Mouse (Mus musculus): ENCODE results near the gene Rmi1. TPM values are rescaled to one million over a fixed set of nuclear protein-coding genes. Genes with fewer than 3 reads are reported as not detected.
"Not testable (repeated sequence)": the region's sequence is repeated elsewhere in the genome, so short reads cannot be mapped to it uniquely, and the experiment has no call there.

The Rmi1 gene
- total and polyA plus RNA-seq, 3 experiments: 15.5 to 21.4 TPM; not detected in 1

DNA sequence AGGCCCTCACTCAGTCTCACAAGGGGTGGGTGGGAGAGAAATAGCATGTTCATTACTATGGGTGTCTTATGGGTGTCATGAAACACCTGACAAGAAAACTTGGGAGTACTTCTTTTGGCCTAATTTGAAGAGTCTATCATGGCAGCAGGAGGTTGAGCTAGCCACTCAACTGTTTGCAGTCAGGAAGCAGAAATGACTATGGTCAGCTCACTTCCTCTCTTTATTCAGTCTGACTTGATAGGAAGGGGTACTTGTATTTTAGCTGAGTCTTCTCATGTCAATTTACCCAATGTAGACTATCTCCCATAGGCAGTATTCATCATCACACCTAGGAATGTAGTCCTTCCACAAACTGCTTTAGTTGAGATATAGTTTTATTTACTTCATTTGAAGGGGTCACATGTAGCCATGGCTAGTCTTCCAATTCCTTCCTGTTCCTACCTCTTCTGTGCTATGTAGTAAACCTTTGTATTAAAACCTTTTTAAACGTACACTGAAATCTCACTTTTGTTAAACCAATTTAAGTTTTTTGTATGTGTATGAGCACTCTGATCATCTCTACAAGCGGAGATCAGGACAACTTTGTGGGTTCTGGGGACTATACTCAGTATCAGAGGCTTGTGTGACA, 12.6 kb upstream of the Rmi1 start (continued):
- TF ChIP-seq EP300 (IDR thresholded peaks at IDR 0.05; ENCODE audit: low read depth in 1 of 2, low read length in 2 of 2): peak in 1 of 2 experiments; percentile 17; a peak in 1 of 4 replicates
- TF ChIP-seq CHD1 (IDR thresholded peaks at IDR 0.05; ENCODE audit: low read depth, low read length): no peak
- 0 out of 2 replicates have a peak, but pooled peaks have one; percentile 41 for TF ChIP-seq E2F4 (IDR thresholded peaks at IDR 0.05; ENCODE audit: borderline replicate concordance, low read depth, low read length)
- peak; percentile 35 for TF ChIP-seq ZMIZ1 (IDR thresholded peaks at IDR 0.05; ENCODE audit: low read depth, low read length)
- no peak for TF ChIP-seq TBP (IDR thresholded peaks at IDR 0.05; ENCODE audit: low read depth, low read length)
- TF ChIP-seq USF1 (IDR thresholded peaks at IDR 0.05; ENCODE audit: low read depth, low read length): no peak
- no peak for TF ChIP-seq ZC3H11A (IDR thresholded peaks at IDR 0.05; ENCODE audit: low read depth, low read length)

DNA sequence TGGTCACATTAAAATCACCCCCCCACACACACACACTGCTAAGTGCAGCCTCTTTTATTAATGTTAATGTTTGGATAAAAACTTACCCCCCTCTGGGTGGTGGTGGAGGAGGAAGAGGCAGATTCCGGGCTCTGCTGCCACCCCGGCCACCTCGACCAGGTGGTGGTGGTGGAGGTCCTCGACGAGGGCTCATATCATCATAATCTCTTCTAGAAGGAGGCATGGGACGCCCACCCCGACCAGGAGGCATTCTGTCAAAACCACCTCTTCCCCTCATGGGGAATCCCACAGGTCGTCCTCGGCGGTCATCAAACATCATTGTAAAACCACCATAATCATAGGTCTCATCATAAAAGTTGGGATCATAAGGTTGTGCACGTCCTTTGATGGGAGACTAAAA, 7.7 kb upstream of the Rmi1 start:
- H3K4me3 ChIP-seq (ENCODE audit: control insufficient read depth in 1 of 2, insufficient read depth in 1 of 2, low read depth in 2 of 2, low read length in 2 of 2); H3K27me3 ChIP-seq (ENCODE audit: control insufficient read depth in 1 of 2, insufficient read depth in 2 of 2, low read length in 2 of 2); H3K9me3 ChIP-seq (replicated peaks; ENCODE audit: insufficient read depth, low read length); H3K27ac ChIP-seq (ENCODE audit: control insufficient read depth, low read depth, low read length); H3K9ac ChIP-seq (ENCODE audit: control insufficient read depth, low read depth, low read length, poor library complexity, severe bottlenecking); H3K4me1 ChIP-seq (ENCODE audit: control insufficient read depth in 1 of 2, insufficient read depth in 2 of 2, low read length in 2 of 2); DNase-seq (ENCODE audit: low read depth, low spot score): not testable (repeated sequence)
- Histone ChIP-seq H3K36me3 (ENCODE audit: control insufficient read depth in 1 of 2, insufficient read depth in 2 of 2, low read length in 2 of 2) (peaks cover 42 to 82% of the 10 kb centered on the region in 2 experiments), H3K79me2 (ENCODE audit: control insufficient read depth, insufficient read depth, low read length, poor library complexity) (peaks cover 16% of the 10 kb centered on the region)

DNA sequence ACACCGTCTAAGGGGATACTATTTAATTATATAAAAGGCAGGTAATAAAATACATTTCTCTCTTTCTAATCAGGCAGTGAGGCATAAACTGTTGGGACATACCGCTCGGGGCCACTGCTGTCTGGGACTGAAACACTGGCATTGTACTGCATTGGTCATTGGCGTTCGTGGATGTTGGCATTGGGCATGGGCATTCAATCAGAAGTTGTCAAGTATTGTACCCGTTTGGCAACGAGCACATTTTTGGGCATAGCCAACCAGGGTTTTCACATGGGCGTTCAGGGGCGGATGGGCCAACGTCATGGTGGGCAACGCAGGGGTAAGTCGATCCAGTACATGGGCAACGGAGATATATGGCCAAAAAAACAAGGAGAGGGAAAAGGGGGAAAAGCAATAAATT, 4.4 kb upstream of the Rmi1 start:
- Histone ChIP-seq H3K4me3 (ENCODE audit: control insufficient read depth in 1 of 2, insufficient read depth in 1 of 2, low read depth in 2 of 2, low read length in 2 of 2) (no peak overlapping the region), H3K9ac (ENCODE audit: control insufficient read depth, low read depth, low read length, poor library complexity, severe bottlenecking) (no peak overlapping the region), H3K27me3 (ENCODE audit: control insufficient read depth in 1 of 2, insufficient read depth in 2 of 2, low read length in 2 of 2) (no peaks in the 10 kb centered on the region), H3K36me3 (ENCODE audit: control insufficient read depth in 1 of 2, insufficient read depth in 2 of 2, low read length in 2 of 2) (peaks cover 40 to 69% of the 10 kb centered on the region in 2 experiments), H3K4me1 (ENCODE audit: control insufficient read depth in 1 of 2, insufficient read depth in 2 of 2, low read length in 2 of 2) (peaks cover 0 to 3% of the 10 kb centered on the region in 2 experiments; a peak in 3 of 4 replicates), H3K9me3 (replicated peaks; ENCODE audit: insufficient read depth, low read length) (no peaks in the 10 kb centered on the region), H3K27ac (ENCODE audit: control insufficient read depth, low read depth, low read length) (no peak overlapping the region), H3K79me2 (ENCODE audit: control insufficient read depth, insufficient read depth, low read length, poor library complexity) (peaks cover 44% of the 10 kb centered on the region)
- TF ChIP-seq POLR2A (IDR thresholded peaks at IDR 0.05; ENCODE audit: control insufficient read depth in 1 of 2, insufficient read depth in 1 of 2, low read depth in 1 of 2, low read length in 2 of 2, poor library complexity in 1 of 2): peak in 1 of 2 experiments; percentile 43; a peak in 1 of 4 replicates
- no peak for TF ChIP-seq ZMIZ1 (IDR thresholded peaks at IDR 0.05; ENCODE audit: low read depth, low read length)
- DNase-seq (ENCODE audit: low read depth, low spot score): no peak

DNA sequence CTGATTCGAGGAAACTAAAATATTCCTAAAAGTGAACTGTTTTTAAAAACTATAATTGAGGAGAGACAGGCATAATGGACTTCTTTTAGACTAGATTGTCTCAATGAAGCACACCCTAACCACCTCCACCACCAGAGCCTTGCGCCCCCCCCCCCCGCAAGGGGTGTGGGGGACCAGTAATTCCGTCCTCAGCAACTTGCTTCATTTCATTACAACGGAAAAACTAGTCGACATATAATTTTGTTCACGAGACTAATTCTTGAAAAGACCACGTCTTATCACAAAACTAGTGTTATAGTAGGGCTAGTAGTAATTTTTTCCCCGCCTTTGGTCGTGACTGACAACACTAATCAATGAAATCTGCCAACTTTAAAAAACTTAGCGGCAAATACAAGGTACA, 1.5 kb upstream of the Rmi1 start:
- Histone ChIP-seq H3K9me3 (replicated peaks; ENCODE audit: insufficient read depth, low read length) (no peaks in the 10 kb centered on the region), H3K79me2 (ENCODE audit: control insufficient read depth, insufficient read depth, low read length, poor library complexity) (peaks cover 66% of the 10 kb centered on the region), H3K4me3 (ENCODE audit: control insufficient read depth in 1 of 2, insufficient read depth in 1 of 2, low read depth in 2 of 2, low read length in 2 of 2) (peak overlapping the region; percentile 89 to 92), H3K27me3 (ENCODE audit: control insufficient read depth in 1 of 2, insufficient read depth in 2 of 2, low read length in 2 of 2) (no peaks in the 10 kb centered on the region), H3K9ac (ENCODE audit: control insufficient read depth, low read depth, low read length, poor library complexity, severe bottlenecking) (peak overlapping the region; percentile 100), H3K27ac (ENCODE audit: control insufficient read depth, low read depth, low read length) (peak overlapping the region; percentile 68), H3K36me3 (ENCODE audit: control insufficient read depth in 1 of 2, insufficient read depth in 2 of 2, low read length in 2 of 2) (peaks cover 44 to 48% of the 10 kb centered on the region in 2 experiments), H3K4me1 (ENCODE audit: control insufficient read depth in 1 of 2, insufficient read depth in 2 of 2, low read length in 2 of 2) (peaks cover 6 to 13% of the 10 kb centered on the region in 2 experiments)
- TF ChIP-seq GABPA (IDR thresholded peaks at IDR 0.05; ENCODE audit: low read depth, low read length) (no peak), CHD1 (IDR thresholded peaks at IDR 0.05; ENCODE audit: low read depth, low read length) (peak; percentile 14; the same call in 1 of the 2 replicates), POLR2AphosphoS2 (IDR thresholded peaks at IDR 0.05; ENCODE audit: low read length) (no peak), E2F4 (IDR thresholded peaks at IDR 0.05; ENCODE audit: borderline replicate concordance, low read depth, low read length) (no peak), BHLHE40 (IDR thresholded peaks at IDR 0.05; ENCODE audit: borderline replicate concordance, low read depth, low read length) (peak; percentile 9; the same call in 1 of the 2 replicates), ZC3H11A (IDR thresholded peaks at IDR 0.05; ENCODE audit: low read depth, low read length) (no peak), MAZ (IDR thresholded peaks at IDR 0.05; ENCODE audit: low read depth, low read length) (0 out of 2 replicates have a peak, but pooled peaks have one; percentile 13), TBP (IDR thresholded peaks at IDR 0.05; ENCODE audit: low read depth, low read length) (0 out of 2 replicates have a peak, but pooled peaks have one; percentile 39)
- DNase-seq (ENCODE audit: low read depth, low spot score): peak; percentile 64

Data from MEL (cell line).